Mouse (Mus musculus) neural tube, embryonic 10.5 days (tissue): ENCODE measurements at regions not wholly inside any gene's neighbourhood (a gene's known extent, or its start where the extent isn't known, plus 50 kb on each side); places are given as distances from the start of the nearest gene placed in this dataset.

Experiments used
- DNase-seq: peaks from one replicate; pipeline ENCODE4 v3.0.0-alpha.2; 2017; ENCODE audit warnings: low spot score; ENCODE audit errors: extremely low spot score

GRCm38 (mm10) chr2:51238131-51238931 lies 89.4 kb upstream of the Rnd3 start:
- DNase-seq, result peak; percentile 58

GRCm38 (mm10) chr2:51237451-51237850 lies 88.5 kb upstream of the Rnd3 start:
- no peak for DNase-seq

- no peak for DNase-seq
Observed at GRCm38 (mm10) chr2:51236852-51237251, 87.9 kb upstream of the Rnd3 start.

GRCm38 (mm10) chr2:51234427-51234826 lies 85.5 kb upstream of the Rnd3 start:
- DNase-seq, result no peak

GRCm38 (mm10) chr2:51222851-51223250 lies 73.9 kb upstream of the Rnd3 start:
- no peak for DNase-seq

GRCm38 (mm10) chr2:51219714-51220113 lies 70.8 kb upstream of the Rnd3 start:
- peak; percentile 20 for DNase-seq

GRCm38 (mm10) chr2:51207150-51208022 lies 58.5 kb upstream of the Rnd3 start:
- DNase-seq, result no peak

- no peak for DNase-seq
Observed at GRCm38 (mm10) chr2:51206332-51206731, 57.4 kb upstream of the Rnd3 start.
